ENCODE assay signal across 8 mouse cellular contexts in genomic region chr4:136462086-136462838, GRCm38 (mm10). TPM values are rescaled to one million over a fixed set of nuclear protein-coding genes. Genes with fewer than 3 reads are reported as not detected.
DNase-seq lines count a peak whose midpoint lies in the region; ATAC-seq lines count a peak whose summit lies in the region.

6030445D17Rik (plus strand) TSS chr4:136462250.

- peaks cover 49% of the 10 kb centered on the region for H3K27me3 ChIP-seq in hindbrain, embryonic 12.5 days

- no peaks in the 10 kb centered on the region for H3K36me3 ChIP-seq in hindbrain, embryonic 12.5 days

- H3K4me2 ChIP-seq in hindbrain, embryonic 12.5 days (replicated peaks), result peak within 1 kb of the TSS; percentile 80

- peak within 1 kb of the TSS; percentile 61 for H3K9ac ChIP-seq in hindbrain, embryonic 12.5 days

- ATAC-seq in hindbrain, embryonic 12.5 days (ENCODE audit: low FRiP score), result peak; percentile 68

- peak within 1 kb of the TSS; percentile 53 for H3K4me3 ChIP-seq in hindbrain, embryonic 12.5 days

- under 1% methylated on average over 51 of the region's 64 CpGs for WGBS in hindbrain, embryonic 12.5 days

- DNase-seq in R1 (ENCODE audit: low read depth, low spot score), result peak; percentile 71
- peak; percentile 78 for DNase-seq in cerebellum, adult 9-11 months
- DNase-seq in frontal cortex, postnatal 25 days (ENCODE audit: low spot score in 2 of 2), result peak; percentile 42 to 44
- DNase-seq in layer of hippocampus, postnatal 36 days, result peak; percentile 62 to 66
- peak; percentile 89 to 93 for DNase-seq in lung, postnatal 4 days
- peak; percentile 69 to 75 for DNase-seq in right cerebral cortex, postnatal 10 days (ENCODE audit: low spot score in 2 of 2)
- peak; percentile 74 for DNase-seq in urinary bladder, postnatal 4 days (ENCODE audit: low spot score in 2 of 2)

- peaks cover 19% of the 10 kb centered on the region for H3K4me1 ChIP-seq in hindbrain, embryonic 12.5 days

- H3K9me3 ChIP-seq in hindbrain, embryonic 12.5 days (replicated peaks), result no peaks in the 10 kb centered on the region

- peak within 1 kb of the TSS; percentile 56; the same call in 1 of the 2 replicates for H3K27ac ChIP-seq in hindbrain, embryonic 12.5 days

RNA-seq across cellular contexts. Expression of gene 6030445D17Rik, which starts in this region (rescaled TPM):
- 0.12 TPM in 1 of 2 replicates, not detected in the other for polyA plus RNA-seq in hindbrain, embryonic 12.5 days (2016; fragmentation: Nextera tagmentation; extraction: Ambion mirVana)
- under 1 TPM; 0.51 to 0.65 TPM for total RNA-seq in layer of hippocampus, postnatal 36 days (2021)

Comparison
In these comparisons a context has a peak if more than half of its experiments do, and no peak if none do; other contexts are left out.
1. Peak in every context shown above with its lines: DNase-seq, ATAC-seq, H3K4me3 ChIP-seq and H3K27ac ChIP-seq.
2. Peak in ATAC-seq, H3K4me3 ChIP-seq, H3K27ac ChIP-seq, H3K9ac ChIP-seq and H3K4me2 ChIP-seq in hindbrain, embryonic 12.5 days; RNA of the gene not detected or under 1 TPM.
3. Peak in DNase-seq in layer of hippocampus, postnatal 36 days; RNA of the gene not detected or under 1 TPM.